Mouse (Mus musculus) cortical plate, adult 2 months (tissue): ENCODE measurements around the gene Gm6793.

Experiments used
- CTCF ChIP-seq: fragments of 200-500 bp; IDR thresholded peaks from 2 replicates; pipeline ENCODE4 v1.5.1; 2011; ENCODE audit warnings: mild to moderate bottlenecking, control low read depth, low read length; ENCODE audit not compliant: insufficient read depth; ENCODE audit errors: extremely low read depth
- POLR2A ChIP-seq: fragments of 200-500 bp; IDR thresholded peaks from 2 replicates; pipeline ENCODE4 v1.6.1; 2011; ENCODE audit warnings: mild to moderate bottlenecking, low read length, control low read depth; ENCODE audit not compliant: insufficient read depth; ENCODE audit errors: extremely low read depth

- no peak for TF ChIP-seq CTCF
- no peak for TF ChIP-seq POLR2A
Observed at GRCm38 (mm10) chr8:111963546-111963945, 51.3 kb downstream of the Gm6793 start.
